Mouse (Mus musculus) left cerebral cortex, adult 18-20 months (tissue): ENCODE data around the gene Emx2. TPM values are rescaled to one million over a fixed set of nuclear protein-coding genes. Genes with fewer than 3 reads are reported as not detected.

Experiments used
- DNase-seq, 2 experiments: peaks; one replicate each; pipeline ENCODE4 v3.0.0; 2021 to 2022; ENCODE audit warnings: low spot score in 2 of 2, mixed read lengths in 1 of 2
- total RNA-seq, 2 experiments: library from RNA; stranded (reverse); gene quantifications; 2 replicates each; pipeline ENCODE4 v1.2.3; 2021

Emx2 gene
- total RNA-seq, 2 experiments from 2014 or later: 11.9 to 17.1 TPM

- no peak for DNase-seq
Observed at GRCm38 (mm10) chr19:59513181-59513580, 55.0 kb downstream of the Emx2 start.

Other genes with a start within 250 kb of the Emx2 start
- not detected for gene Kcnk18, start 239.2 kb upstream of the Emx2 start, total RNA-seq
- gene Slc18a2, start 197.5 kb upstream of the Emx2 start, total RNA-seq: under 1 TPM in 1 of 2 experiments, not detected in 1; 0.21 TPM
- gene Rps12-ps3, start 136.1 kb upstream of the Emx2 start, total RNA-seq: 100 to 1,000 TPM; 186 to 211 TPM
- 10 to 100 TPM; 57.0 to 58.1 TPM for gene Pdzd8, start 112.6 kb upstream of the Emx2 start, total RNA-seq